ENCODE assay signal across 9 mouse cellular contexts in genomic region chr2:118203739-118204461, GRCm38 (mm10). TPM values are rescaled to one million over a fixed set of nuclear protein-coding genes. Genes with fewer than 3 reads are reported as not detected.
A peak's percentile ranks its signal among the peaks of the same experiment; 100 is the strongest.
DNase-seq lines count a peak whose midpoint lies in the region; ATAC-seq lines count a peak whose summit lies in the region.
"Had no signal": no experiment of that assay in that cellular context is flagged by ENCODE, and none has a peak within 500 bp of the region (broad histone marks: within the 10 kb centered on the region; RNA-seq: fewer than 3 reads in every experiment).

No protein-coding gene starts in this region.

- no peak overlapping the region for H3K9ac ChIP-seq in heart, embryonic 12.5 days
- H3K9ac ChIP-seq in forebrain, embryonic 15.5 days (replicated peaks) = no peak overlapping the region

- ATAC-seq in heart, embryonic 12.5 days (ENCODE audit: insufficient number of reproducible peaks, low FRiP score) = no peak
- ATAC-seq in forebrain, embryonic 15.5 days (replicated peaks) = peak; percentile 86
- no peak for ATAC-seq in granulocyte monocyte progenitor cell, adult 5-6 weeks (replicated peaks; ENCODE audit: poor library complexity, severe bottlenecking)

- no peak overlapping the region for H3K27ac ChIP-seq in heart, embryonic 12.5 days (ENCODE audit: poor library complexity, severe bottlenecking)
- peak overlapping the region; percentile 92 for H3K27ac ChIP-seq in forebrain, embryonic 15.5 days (replicated peaks)

- intact Hi-C loops in heart, postnatal 36 days (cut with DNase I) = no loop called here
- intact Hi-C loops in left cerebral cortex, postnatal 25 days (cut with DNase I) = no loop called here

- no peak for DNase-seq in heart, postnatal 36 days
- DNase-seq in kidney, adult 9 months = peak; percentile 49
- peak; percentile 57 to 73 for DNase-seq in left cerebral cortex, postnatal 25 days (ENCODE audit: low spot score in 2 of 2)
- peak; percentile 48 for DNase-seq in right cerebral cortex, adult 18-20 months
- no peak for DNase-seq in thymus, postnatal 0 days (ENCODE audit: low spot score)

- peaks cover 15% of the 10 kb centered on the region for H3K4me1 ChIP-seq in heart, embryonic 12.5 days (replicated peaks)
- H3K4me1 ChIP-seq in forebrain, embryonic 15.5 days = peaks cover 48% of the 10 kb centered on the region

- WGBS in heart, embryonic 12.5 days = 24% methylated on average over 16 of the region's 16 CpGs
- WGBS in forebrain, embryonic 15.5 days = 4% methylated on average over 16 of the region's 16 CpGs

- H3K4me3 ChIP-seq in heart, embryonic 12.5 days = no peak overlapping the region
- H3K4me3 ChIP-seq in forebrain, embryonic 15.5 days = peak overlapping the region; percentile 19
- H3K4me3 ChIP-seq: megakaryocyte, embryonic 14.5 days had no signal

- peak overlapping the region; percentile 44 for H3K4me2 ChIP-seq in heart, embryonic 12.5 days
- peak overlapping the region; percentile 37 for H3K4me2 ChIP-seq in forebrain, embryonic 15.5 days (replicated peaks)

- peaks cover 39% of the 10 kb centered on the region for H3K27me3 ChIP-seq in heart, embryonic 12.5 days (replicated peaks)
- H3K27me3 ChIP-seq in forebrain, embryonic 15.5 days = no peaks in the 10 kb centered on the region

- H3K36me3 ChIP-seq in heart, embryonic 12.5 days = no peaks in the 10 kb centered on the region
- H3K36me3 ChIP-seq in forebrain, embryonic 15.5 days = no peaks in the 10 kb centered on the region

- 0 out of 2 replicates have a peak, but pooled peaks cover 2% of the 10 kb centered on the region for H3K9me3 ChIP-seq in heart, embryonic 12.5 days (replicated peaks)
- H3K9me3 ChIP-seq in forebrain, embryonic 15.5 days = no peaks in the 10 kb centered on the region

RNA-seq across cellular contexts. Expression of gene Fsip1, which starts 52.9 kb away (rescaled TPM):
- 0.23 TPM in 1 of 2 replicates, not detected in the other for polyA plus RNA-seq in heart, embryonic 12.5 days (2016; fragmentation: Nextera tagmentation; extraction: Ambion mirVana)
- not detected for total RNA-seq in heart, postnatal 36 days (2021)
- polyA plus RNA-seq in forebrain, embryonic 15.5 days (2015; fragmentation: Nextera tagmentation; extraction: Ambion mirVana) = 3.3 TPM in 2 replicates
- total RNA-seq in left cerebral cortex, postnatal 25 days (2021) = under 1 TPM; 0.39 to 0.50 TPM
- not detected in 2 replicates for total RNA-seq in granulocyte monocyte progenitor cell, adult 5-6 weeks (2014; fragmentation: Nextera tagmentation)
- not detected in 2 replicates for total RNA-seq in granulocyte monocyte progenitor cell, adult 5-6 weeks (2017)
- 0.93 and 1.4 TPM in 2 replicates for polyA plus RNA-seq in thymus, postnatal 0 days (2015; fragmentation: Nextera tagmentation; extraction: Ambion mirVana)

Comparison
In these comparisons a context has a peak if more than half of its experiments do, and no peak if none do; other contexts are left out.
1. DNase-seq: peak in kidney, adult 9 months (single experiment), left cerebral cortex, postnatal 25 days (2 of 2) and right cerebral cortex, adult 18-20 months (single experiment); none in heart, postnatal 36 days (0 of 2) and thymus, postnatal 0 days (single experiment).